Mouse (Mus musculus) erythroblast, embryonic 14.5 days (primary cell): ENCODE measurements around the gene Olfr548-ps1. TPM values are rescaled to one million over a fixed set of nuclear protein-coding genes. Genes with fewer than 3 reads are reported as not detected.
A peak's percentile ranks its signal among the peaks of the same experiment; 100 is the strongest.

ENCODE experiments used
- H3K27me3 ChIP-seq: 2 replicates; pipeline ENCODE4 v1.6.1; 2012; ENCODE audit warnings: inconsistent platforms; ENCODE audit not compliant: control insufficient read depth
- H3K36me3 ChIP-seq: 2 replicates; pipeline ENCODE4 v1.6.1; 2012; ENCODE audit warnings: mild to moderate bottlenecking, inconsistent platforms; ENCODE audit not compliant: control insufficient read depth
- H3K4me1 ChIP-seq: 2 replicates; pipeline ENCODE4 v1.6.1; 2012; ENCODE audit warnings: inconsistent platforms; ENCODE audit not compliant: control insufficient read depth
- H3K4me3 ChIP-seq: replicated peaks from 2 replicates; pipeline ENCODE3; 2012; ENCODE audit warnings: moderate library complexity, mild to moderate bottlenecking, inconsistent platforms
- H3K9me3 ChIP-seq: 2 replicates; pipeline ENCODE4 v1.6.1; 2012; ENCODE audit warnings: low read length, inconsistent platforms, mixed read lengths; ENCODE audit not compliant: control insufficient read depth
- GATA1 ChIP-seq: IDR thresholded peaks from 2 replicates; pipeline ENCODE4 v1.6.1; 2012; ENCODE audit warnings: low read length, inconsistent platforms, mixed read lengths
- TAL1 ChIP-seq: IDR thresholded peaks from 3 replicates; pipeline ENCODE4 v1.6.1; 2012; ENCODE audit warnings: low read length, inconsistent platforms, mixed read lengths
- polyA plus RNA-seq: library from polyadenylated mRNA; stranded (reverse); fragments of >175 nt; gene quantifications from 2 replicates; pipeline ENCODE4 v1.2.3, GENCODE M21; 2012

Gene Olfr548-ps1
- polyA plus RNA-seq, 1 experiment: not detected

DNA sequence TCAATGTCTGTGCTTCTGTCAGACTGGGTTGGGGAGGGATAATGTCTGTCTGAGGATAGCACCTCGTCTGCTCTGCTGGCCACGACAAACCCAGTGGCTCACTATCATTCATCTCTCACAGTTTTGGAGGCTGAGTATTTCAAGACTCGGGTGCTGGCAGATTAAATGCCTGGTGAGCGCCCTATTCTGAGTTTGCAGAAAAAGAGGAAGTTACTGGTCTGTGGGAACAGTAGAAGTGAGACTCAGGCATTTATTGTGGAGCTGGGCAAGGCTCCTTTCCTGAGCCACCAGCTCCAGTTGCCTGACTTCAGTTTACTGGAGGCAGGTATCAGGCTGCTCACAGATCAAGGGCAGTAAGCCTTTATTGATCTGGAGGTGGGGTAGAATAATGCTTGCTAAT lies 26.6 kb upstream of the Olfr548-ps1 start:
- peaks cover 3% of the 10 kb centered on the region; the same call in 1 of the 2 replicates for H3K4me1 ChIP-seq
- no peak for TF ChIP-seq GATA1
- TF ChIP-seq TAL1: no peak
- H3K27me3 ChIP-seq: peaks cover 16% of the 10 kb centered on the region
- no peaks in the 10 kb centered on the region for H3K36me3 ChIP-seq
- no peaks in the 10 kb centered on the region for H3K9me3 ChIP-seq
- H3K4me3 ChIP-seq: no peak overlapping the region

DNA sequence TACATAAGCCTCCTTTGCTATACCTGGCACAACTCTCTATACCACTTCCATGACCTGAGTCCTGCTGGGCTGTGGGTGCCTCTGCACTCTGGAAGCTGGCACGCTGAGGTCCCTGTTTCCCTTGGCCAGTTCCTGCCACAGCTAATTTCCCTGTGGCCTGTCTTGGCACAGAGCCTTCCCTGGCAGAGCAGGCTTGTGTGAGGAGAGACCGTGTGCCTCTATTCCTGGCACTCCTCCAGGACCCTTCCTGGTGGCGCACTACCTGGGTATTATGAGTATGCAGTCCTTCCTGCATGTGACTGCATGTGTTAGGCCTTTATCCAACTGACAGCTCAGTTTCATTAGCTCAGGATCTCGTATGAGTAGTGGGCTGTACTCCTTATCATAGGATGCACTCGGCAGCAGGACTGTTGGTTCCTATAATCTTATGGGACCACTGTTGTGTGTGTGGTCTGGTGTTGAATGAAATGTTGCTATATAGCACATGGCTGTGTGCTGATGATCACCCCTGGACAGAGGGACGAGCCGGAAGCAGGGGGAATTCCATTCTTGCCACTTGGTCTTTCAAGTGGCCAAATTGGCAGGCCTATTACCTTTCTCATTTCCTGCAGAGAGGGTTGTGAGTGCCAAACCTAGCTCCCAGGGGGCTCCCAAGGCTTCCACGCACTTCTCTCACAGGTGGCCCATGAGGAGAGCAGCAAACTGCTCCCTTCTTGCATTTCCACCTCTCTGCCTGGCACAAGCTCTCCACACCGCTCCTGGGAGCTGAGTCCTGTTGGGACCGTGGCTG lies 24.2 kb upstream of the Olfr548-ps1 start:
- Histone ChIP-seq H3K9me3 (no peaks in the 10 kb centered on the region), H3K4me3 (no peak overlapping the region), H3K27me3 (peaks cover 16% of the 10 kb centered on the region), H3K36me3 (no peaks in the 10 kb centered on the region), H3K4me1 (peaks cover 3% of the 10 kb centered on the region; the same call in 1 of the 2 replicates)
- no peak for TF ChIP-seq TAL1
- no peak for TF ChIP-seq GATA1

DNA sequence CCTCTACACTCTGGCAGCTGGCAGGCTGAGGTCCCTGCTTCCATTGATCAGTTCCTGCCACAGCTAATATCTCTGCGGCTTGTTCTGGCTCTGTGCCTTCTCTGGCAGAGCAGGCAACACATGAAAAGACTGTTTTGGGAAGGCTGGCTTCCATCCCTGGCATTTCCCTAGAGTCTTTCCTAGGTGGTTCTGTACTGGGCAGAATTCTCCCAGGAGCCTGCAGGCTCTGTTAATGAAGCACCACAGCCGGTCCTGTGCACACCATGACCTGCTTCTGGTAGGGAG lies 23.7 kb upstream of the Olfr548-ps1 start:
- TF ChIP-seq TAL1 (no peak), GATA1 (no peak)

DNA sequence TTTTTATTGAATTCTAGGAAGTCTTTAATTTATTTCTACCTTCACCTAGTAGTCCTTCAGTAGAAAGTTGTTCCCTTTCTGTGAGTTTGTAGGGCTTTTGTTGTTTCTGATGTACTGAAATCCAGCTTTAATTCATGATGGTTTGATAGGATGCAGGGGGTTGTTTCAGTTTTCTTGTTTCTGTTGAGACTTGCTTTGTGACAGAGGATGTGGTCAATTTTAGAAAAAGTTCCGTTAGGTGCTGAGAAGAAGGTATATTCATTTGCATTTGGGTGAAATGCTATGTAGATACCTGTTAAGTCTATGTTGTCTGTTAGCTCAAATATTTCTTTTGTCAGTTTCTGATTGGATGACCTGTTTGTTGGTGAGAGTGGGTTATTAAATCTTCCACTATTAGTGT lies 11.6 kb upstream of the Olfr548-ps1 start:
- no peak overlapping the region for H3K4me3 ChIP-seq
- H3K36me3 ChIP-seq: no peaks in the 10 kb centered on the region
- no peaks in the 10 kb centered on the region for H3K27me3 ChIP-seq
- H3K9me3 ChIP-seq: no peaks in the 10 kb centered on the region
- no peaks in the 10 kb centered on the region for H3K4me1 ChIP-seq
- TF ChIP-seq GATA1: no peak
- no peak for TF ChIP-seq TAL1

More for the DNA sequence above, 23.7 kb upstream of the Olfr548-ps1 start:
- Histone ChIP-seq H3K36me3 (no peaks in the 10 kb centered on the region), H3K4me3 (no peak overlapping the region), H3K9me3 (no peaks in the 10 kb centered on the region), H3K27me3 (peaks cover 16% of the 10 kb centered on the region), H3K4me1 (peaks cover 3% of the 10 kb centered on the region; the same call in 1 of the 2 replicates)

DNA sequence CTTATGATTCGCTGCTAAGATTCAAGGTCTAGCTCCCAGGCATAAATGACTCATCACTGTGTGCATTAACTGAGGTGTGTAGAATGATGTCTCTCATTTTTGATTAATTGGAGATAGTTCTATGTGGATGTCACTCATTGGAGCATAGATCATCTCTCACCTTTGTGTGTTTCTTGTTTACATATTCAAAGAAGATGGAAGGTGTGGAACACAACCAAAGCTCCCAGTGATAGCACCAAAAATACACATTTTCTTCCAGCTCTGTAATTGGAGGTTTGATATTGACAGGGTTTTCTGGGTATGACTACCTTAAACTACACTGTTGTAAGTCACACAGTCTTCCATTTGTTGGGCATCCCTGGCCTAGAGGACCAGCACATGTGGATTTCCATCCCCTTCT lies 6.2 kb upstream of the Olfr548-ps1 start, which contains the start of gene Olfr547:
TSS of gene Olfr547 (plus strand) at position 301 of the 400 bp plus-strand sequence.
- Histone ChIP-seq H3K4me3 (no peak within 1 kb of the TSS), H3K4me1 (no peaks in the 10 kb centered on the region), H3K9me3 (no peaks in the 10 kb centered on the region), H3K36me3 (no peaks in the 10 kb centered on the region), H3K27me3 (no peaks in the 10 kb centered on the region)
- no peak for TF ChIP-seq GATA1
- TF ChIP-seq TAL1: no peak

DNA sequence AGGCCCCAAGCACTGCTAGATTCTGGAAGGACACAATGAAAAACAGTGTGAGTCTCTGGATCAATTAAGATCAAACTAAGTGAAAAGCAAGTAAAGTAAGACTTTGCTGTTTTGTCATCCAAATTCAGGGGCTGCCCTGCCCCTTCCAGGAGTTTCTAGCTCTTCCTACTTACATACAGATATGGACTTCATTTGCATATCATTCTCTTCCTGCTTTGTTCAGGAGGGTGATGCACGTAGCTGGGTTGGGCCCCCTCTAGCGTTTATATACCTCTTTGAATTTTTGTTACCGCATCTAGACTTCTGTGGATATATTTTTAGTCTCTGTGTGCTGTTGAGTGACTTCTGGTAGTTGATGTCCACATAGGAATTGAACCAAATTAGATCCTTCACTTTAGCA lies 555 bp downstream of the Olfr548-ps1 start:
- H3K4me3 ChIP-seq: no peak overlapping the region
- TF ChIP-seq TAL1: no peak
- no peak for TF ChIP-seq GATA1
- no peaks in the 10 kb centered on the region for H3K36me3 ChIP-seq
- no peaks in the 10 kb centered on the region for H3K27me3 ChIP-seq
- H3K4me1 ChIP-seq: no peaks in the 10 kb centered on the region
- H3K9me3 ChIP-seq: no peaks in the 10 kb centered on the region

DNA sequence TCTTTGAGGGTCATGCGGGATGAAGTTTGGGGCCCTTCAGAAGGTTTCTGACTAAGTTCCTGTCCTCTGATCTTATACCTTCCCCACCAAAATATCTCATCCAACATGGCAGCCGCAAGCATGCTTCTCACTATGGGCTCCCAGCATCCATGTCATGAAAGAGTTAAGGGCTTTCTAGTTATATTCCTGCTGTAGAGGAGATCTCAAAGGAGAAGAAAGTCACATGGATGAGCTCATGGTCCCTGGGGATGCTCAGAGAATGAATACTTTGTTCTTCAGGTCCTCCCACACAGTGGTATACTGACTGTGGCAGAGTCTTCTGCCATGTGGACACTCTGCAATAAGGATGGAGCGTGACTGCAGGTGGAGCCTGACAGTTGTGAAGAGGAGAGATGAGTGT lies 8.9 kb downstream of the Olfr548-ps1 start, which contains the start of gene Olfr549:
TSS of gene Olfr549 (plus strand) at position 301 of the 400 bp plus-strand sequence.
- no peaks in the 10 kb centered on the region for H3K4me1 ChIP-seq
- no peaks in the 10 kb centered on the region for H3K36me3 ChIP-seq
- H3K27me3 ChIP-seq: no peaks in the 10 kb centered on the region
- no peak within 1 kb of the TSS for H3K4me3 ChIP-seq
- TF ChIP-seq GATA1 (no peak), TAL1 (no peak)
- no peaks in the 10 kb centered on the region for H3K9me3 ChIP-seq

DNA sequence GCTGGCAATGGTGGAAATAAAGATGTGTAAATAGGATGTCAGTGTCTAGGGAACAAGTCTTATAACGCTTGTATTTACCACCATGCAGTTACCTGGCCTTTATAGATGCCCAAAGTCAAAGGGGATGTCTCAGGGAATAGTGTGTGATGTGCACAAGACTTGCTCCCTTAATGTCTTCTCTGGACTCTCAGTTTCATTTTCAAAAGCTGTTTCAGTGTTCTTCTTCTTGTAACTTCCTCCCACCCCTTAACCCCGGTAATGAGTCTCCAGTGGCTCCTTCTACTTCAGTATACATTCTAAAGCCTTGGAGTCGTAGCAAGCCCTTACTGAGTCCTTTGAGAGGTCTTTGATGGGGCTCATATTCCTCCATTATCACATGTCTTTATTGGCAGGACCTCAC lies 12.6 kb downstream of the Olfr548-ps1 start:
- Histone ChIP-seq H3K27me3 (no peaks in the 10 kb centered on the region), H3K4me1 (no peaks in the 10 kb centered on the region), H3K9me3 (no peaks in the 10 kb centered on the region), H3K36me3 (no peaks in the 10 kb centered on the region), H3K4me3 (no peak overlapping the region)
- no peak for TF ChIP-seq GATA1
- no peak for TF ChIP-seq TAL1

DNA sequence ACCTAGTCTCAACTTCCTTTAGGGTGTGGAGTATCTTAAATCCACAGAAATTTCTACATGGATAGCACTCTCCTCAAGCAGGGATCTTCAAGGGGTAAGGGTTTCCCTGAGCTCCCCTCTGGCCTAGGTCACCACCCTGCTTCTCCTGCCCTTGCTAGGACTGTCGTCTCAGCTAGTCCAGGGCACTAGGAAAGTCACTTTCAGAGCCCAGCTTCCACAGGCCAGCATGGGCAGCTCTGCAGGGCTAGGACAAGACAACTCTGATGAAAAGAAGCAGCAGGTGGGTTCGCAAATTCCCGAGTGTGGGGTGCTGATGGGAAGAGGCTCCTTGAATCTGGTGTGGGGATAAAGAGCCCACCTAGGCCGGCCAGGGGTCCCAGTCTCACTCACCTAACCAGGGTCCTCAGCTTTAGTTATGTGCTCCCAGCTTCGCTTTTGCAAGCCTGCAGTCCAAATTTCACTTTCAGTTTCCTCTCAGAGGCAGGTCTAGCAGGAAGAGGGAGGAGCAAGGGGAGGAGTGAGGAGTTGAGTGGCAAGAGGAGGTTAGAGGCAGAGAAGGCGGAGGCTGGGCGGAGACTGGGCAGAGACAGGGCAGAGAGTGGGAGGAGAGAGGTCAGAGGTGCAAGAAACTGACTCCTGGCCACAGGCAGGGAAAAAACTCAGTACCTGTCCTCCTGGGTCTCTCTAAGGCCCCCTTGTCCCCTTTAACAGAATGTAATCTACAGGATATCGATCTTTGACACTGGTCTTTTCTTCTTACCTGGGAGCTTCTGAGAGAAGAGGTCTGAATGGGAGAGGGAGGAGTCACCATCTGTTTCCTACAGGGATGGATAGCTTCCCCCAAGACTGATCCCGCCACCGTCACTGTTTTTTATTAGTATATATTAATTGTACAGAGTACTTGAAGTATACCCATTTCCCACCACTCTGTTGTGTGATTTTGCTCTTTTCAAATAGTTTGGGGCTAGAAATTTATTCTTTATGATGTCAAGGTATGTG lies 24.6 kb downstream of the Olfr548-ps1 start, which contains the start of gene Trim21:
TSS of gene Trim21 (minus strand) at position 488 of the 999 bp plus-strand sequence.
- no peaks in the 10 kb centered on the region; the same call in none of the 2 replicates for H3K36me3 ChIP-seq
- TF ChIP-seq GATA1: no peak
- no peak for TF ChIP-seq TAL1
- no peaks in the 10 kb centered on the region for H3K27me3 ChIP-seq
- H3K4me1 ChIP-seq: peaks cover 20% of the 10 kb centered on the region
- H3K9me3 ChIP-seq: no peaks in the 10 kb centered on the region
- H3K4me3 ChIP-seq: peak within 1 kb of the TSS; percentile 82
